8 mouse cellular contexts compared by ENCODE assay signal in genomic region chr13:113794705-113795655, GRCm38 (mm10). TPM values are rescaled to one million over a fixed set of nuclear protein-coding genes. Genes with fewer than 3 reads are reported as not detected.
DNase-seq lines count a peak whose midpoint lies in the region; ATAC-seq and TF ChIP-seq lines count a peak whose summit lies in the region.

No protein-coding gene starts in this region.

- intact Hi-C loops in gastrocnemius, adult 2 months (cut with DNase I) = loop anchor here (2.0 to 5.0 kb wide), 2 partner anchors 70 to 103 kb away; no protein-coding TSS in a partner anchor

- peak; percentile 43 for ATAC-seq in common myeloid progenitor, adult 5-6 weeks (replicated peaks; ENCODE audit: low read depth, poor library complexity, severe bottlenecking)
- peak; percentile 41 for ATAC-seq in intestine, embryonic 16.5 days
- peak; percentile 44 for ATAC-seq in limb, embryonic 11.5 days (ENCODE audit: insufficient number of reproducible peaks, low FRiP score, low TSS enrichment, low read depth)
- ATAC-seq in stomach, embryonic 14.5 days (ENCODE audit: insufficient number of reproducible peaks, insufficient read depth, low FRiP score, low read depth) = peak; percentile 49

- H3K9me3 ChIP-seq in intestine, embryonic 16.5 days (ENCODE audit: control insufficient read depth, low read length) = no peaks in the 10 kb centered on the region
- no peaks in the 10 kb centered on the region for H3K9me3 ChIP-seq in limb, embryonic 11.5 days (ENCODE audit: control insufficient read depth, low read length)
- no peaks in the 10 kb centered on the region for H3K9me3 ChIP-seq in midbrain, embryonic 10.5 days (replicated peaks)
- no peaks in the 10 kb centered on the region for H3K9me3 ChIP-seq in stomach, embryonic 14.5 days (ENCODE audit: control insufficient read depth, low read depth, low read length)

- H3K27ac ChIP-seq in gastrocnemius, adult 2 months = peak overlapping the region; percentile 96
- peak overlapping the region; percentile 86 for H3K27ac ChIP-seq in intestine, embryonic 16.5 days (ENCODE audit: low read length)
- H3K27ac ChIP-seq in limb, embryonic 11.5 days (replicated peaks; ENCODE audit: low read depth, low read length) = peak overlapping the region; percentile 86
- peak overlapping the region; percentile 94 for H3K27ac ChIP-seq in midbrain, embryonic 10.5 days (replicated peaks)
- peak overlapping the region; percentile 75 for H3K27ac ChIP-seq in stomach, embryonic 14.5 days (ENCODE audit: low read length)

- TF ChIP-seq CTCF in gastrocnemius, adult 2 months (IDR thresholded peaks at IDR 0.05) = no peak

- peak; percentile 18 for DNase-seq in spleen, adult 12 weeks (ENCODE audit: low spot score)
- DNase-seq in spleen, adult 18-20 months = no peak
- DNase-seq in gastrocnemius, adult 2 months = peak; percentile 59
- peak; percentile 78 for DNase-seq in limb, embryonic 11.5 days (ENCODE audit: low spot score)
- DNase-seq in midbrain, embryonic 10.5 days (ENCODE audit: low spot score) = peak; percentile 56

- H3K36me3 ChIP-seq in intestine, embryonic 16.5 days (ENCODE audit: control insufficient read depth, insufficient read depth, low read length) = no peaks in the 10 kb centered on the region
- H3K36me3 ChIP-seq in limb, embryonic 11.5 days (ENCODE audit: control insufficient read depth, insufficient read depth, low read length) = no peaks in the 10 kb centered on the region
- peaks cover 2% of the 10 kb centered on the region; the same call in 1 of the 2 replicates for H3K36me3 ChIP-seq in midbrain, embryonic 10.5 days
- no peaks in the 10 kb centered on the region for H3K36me3 ChIP-seq in stomach, embryonic 14.5 days (ENCODE audit: control insufficient read depth, insufficient read depth, low read length)

- H3K9ac ChIP-seq in intestine, embryonic 16.5 days (ENCODE audit: low read depth, low read length) = peak overlapping the region; percentile 97
- H3K9ac ChIP-seq in limb, embryonic 11.5 days (ENCODE audit: low read length) = peak overlapping the region; percentile 88
- peak overlapping the region; percentile 79 for H3K9ac ChIP-seq in stomach, embryonic 14.5 days (replicated peaks; ENCODE audit: low read depth, low read length)

- H3K4me1 ChIP-seq in intestine, embryonic 16.5 days (ENCODE audit: control insufficient read depth, insufficient read depth, low read length) = peaks cover 11% of the 10 kb centered on the region; the same call in 1 of the 2 replicates
- H3K4me1 ChIP-seq in limb, embryonic 11.5 days (ENCODE audit: control insufficient read depth, insufficient read depth, low read length) = peaks cover 9% of the 10 kb centered on the region; the same call in 1 of the 2 replicates
- H3K4me1 ChIP-seq in midbrain, embryonic 10.5 days = peaks cover 25% of the 10 kb centered on the region
- H3K4me1 ChIP-seq in stomach, embryonic 14.5 days (ENCODE audit: control insufficient read depth, insufficient read depth, low read length) = 0 out of 2 replicates have a peak, but pooled peaks cover 7% of the 10 kb centered on the region

- H3K27me3 ChIP-seq in intestine, embryonic 16.5 days (replicated peaks; ENCODE audit: control insufficient read depth, insufficient read depth, low read length) = no peaks in the 10 kb centered on the region
- no peaks in the 10 kb centered on the region for H3K27me3 ChIP-seq in limb, embryonic 11.5 days (ENCODE audit: control insufficient read depth, insufficient read depth, low read length)
- no peaks in the 10 kb centered on the region for H3K27me3 ChIP-seq in midbrain, embryonic 10.5 days (ENCODE audit: low read depth, poor library complexity, severe bottlenecking)
- no peaks in the 10 kb centered on the region for H3K27me3 ChIP-seq in stomach, embryonic 14.5 days (ENCODE audit: control insufficient read depth, insufficient read depth, low read length)

- peak overlapping the region; percentile 74 for H3K4me2 ChIP-seq in intestine, embryonic 16.5 days (ENCODE audit: low read depth, low read length)
- H3K4me2 ChIP-seq in limb, embryonic 11.5 days (ENCODE audit: low read depth, severe bottlenecking) = peak overlapping the region; percentile 50
- H3K4me2 ChIP-seq in stomach, embryonic 14.5 days (replicated peaks; ENCODE audit: low read depth, low read length) = peak overlapping the region; percentile 62

- whole genome bisulfite sequencing in intestine, embryonic 16.5 days = 2% methylated on average over 51 of the region's 52 CpGs
- 2% methylated on average over 52 of the region's 52 CpGs for WGBS in limb, embryonic 11.5 days
- 3% methylated on average over 52 of the region's 52 CpGs for WGBS in midbrain, embryonic 10.5 days
- 1% methylated on average over 46 of the region's 52 CpGs for WGBS in stomach, embryonic 14.5 days

- H3K4me3 ChIP-seq in gastrocnemius, adult 2 months = peak overlapping the region; percentile 72
- H3K4me3 ChIP-seq in intestine, embryonic 16.5 days (ENCODE audit: low read length) = peak overlapping the region; percentile 86
- peak overlapping the region; percentile 89 for H3K4me3 ChIP-seq in limb, embryonic 11.5 days (ENCODE audit: low read depth, low read length)
- H3K4me3 ChIP-seq in midbrain, embryonic 10.5 days = peak overlapping the region; percentile 92
- peak overlapping the region; percentile 60 for H3K4me3 ChIP-seq in stomach, embryonic 14.5 days (ENCODE audit: low read depth, low read length)

RNA-seq across cellular contexts. Expression of gene Arl15, which starts 0.7 kb away (rescaled TPM):
- 15.3 and 18.9 TPM in 2 replicates for total RNA-seq in common myeloid progenitor, adult 5-6 weeks (2017)
- total RNA-seq in gastrocnemius, adult 2 months (2021) = 1 to 10 TPM; 4.6 to 6.2 TPM
- polyA plus RNA-seq in intestine, embryonic 16.5 days (2015; fragmentation: Nextera tagmentation; extraction: Ambion mirVana) = 8.2 and 10.6 TPM in 2 replicates
- polyA plus RNA-seq in limb, embryonic 11.5 days (2014; fragmentation: Nextera tagmentation; extraction: Ambion mirVana) = 13.5 and 16.7 TPM in 2 replicates
- 10.4 and 10.7 TPM in 2 replicates for polyA plus RNA-seq in midbrain, embryonic 10.5 days (2016; fragmentation: Nextera tagmentation; extraction: Ambion mirVana)
- 10.8 and 12.0 TPM in 2 replicates for polyA plus RNA-seq in stomach, embryonic 14.5 days (2014; fragmentation: Nextera tagmentation; extraction: Ambion mirVana)

Comparison
In these comparisons a context has a peak if more than half of its experiments do, and no peak if none do; other contexts are left out.
1. DNase-seq: peak in spleen, adult 12 weeks (single experiment), gastrocnemius, adult 2 months (single experiment), limb, embryonic 11.5 days (single experiment) and midbrain, embryonic 10.5 days (single experiment); none in spleen, adult 18-20 months (0 of 2).
2. Peak in every context shown above with its lines, with median percentiles within 50 percentile points of each other: ATAC-seq, H3K27ac ChIP-seq, H3K4me3 ChIP-seq, H3K4me2 ChIP-seq and H3K9ac ChIP-seq.